Mouse (Mus musculus): ENCODE results near the gene Clec2g. TPM values are rescaled to one million over a fixed set of nuclear protein-coding genes. Genes with fewer than 3 reads are reported as not detected.

Gene Clec2g
- total and polyA plus RNA-seq, 3 experiments = 0.04 TPM; not detected in 2

DNA sequence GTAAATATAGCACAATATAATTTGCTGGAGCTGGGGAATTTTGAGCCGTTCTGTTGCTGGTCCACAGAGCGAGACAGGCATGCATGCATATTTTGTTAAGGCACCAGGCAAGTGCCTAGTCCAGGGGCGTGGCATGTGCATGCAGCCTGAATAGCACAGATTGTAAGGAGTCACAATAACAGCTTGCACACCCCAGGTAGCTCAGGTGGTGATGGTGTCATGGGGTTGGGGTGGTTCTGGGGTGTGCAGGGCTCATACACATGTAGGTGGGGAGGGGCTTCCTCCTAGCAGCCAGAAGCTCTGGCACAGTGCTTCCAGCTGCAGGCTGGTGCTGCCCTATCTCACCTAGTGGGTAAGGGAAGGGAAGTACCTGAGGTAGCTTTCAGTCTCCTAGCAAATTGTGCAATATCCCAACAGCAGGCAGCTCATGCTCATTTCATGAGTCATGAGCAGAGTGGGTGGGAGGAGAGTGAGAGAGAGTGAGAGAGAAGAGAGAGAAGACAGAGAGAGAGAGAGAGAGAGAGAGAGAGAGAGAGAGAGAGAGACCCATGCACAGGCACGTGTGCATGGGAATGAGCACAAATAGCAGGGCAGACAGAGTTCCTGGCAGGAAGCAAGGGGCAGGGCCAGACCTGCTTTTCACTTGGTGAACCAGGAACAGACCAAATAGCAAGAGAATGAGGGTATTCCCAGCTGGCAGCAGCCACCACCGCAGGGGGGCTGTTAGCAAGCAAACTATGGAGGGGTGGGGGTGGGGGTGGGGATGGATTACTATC is 7.7 kb downstream of the Clec2g start:
- H3K9ac ChIP-seq (ENCODE audit: control insufficient read depth, low read depth, low read length, poor library complexity, severe bottlenecking) = no peak overlapping the region
- no peak overlapping the region for H3K27ac ChIP-seq (ENCODE audit: control insufficient read depth, low read depth, low read length)
- H3K79me2 ChIP-seq (ENCODE audit: control insufficient read depth, insufficient read depth, low read length, poor library complexity) = no peaks in the 10 kb centered on the region
- no peaks in the 10 kb centered on the region; a peak in 1 of 4 replicates for H3K27me3 ChIP-seq (ENCODE audit: control insufficient read depth in 1 of 2, insufficient read depth in 2 of 2, low read length in 2 of 2)
- no peak for DNase-seq (ENCODE audit: low read depth, low spot score)
- no peak overlapping the region for H3K4me3 ChIP-seq (ENCODE audit: control insufficient read depth in 1 of 2, insufficient read depth in 1 of 2, low read depth in 2 of 2, low read length in 2 of 2)
- no peaks in the 10 kb centered on the region for H3K36me3 ChIP-seq (ENCODE audit: control insufficient read depth in 1 of 2, insufficient read depth in 2 of 2, low read length in 2 of 2)
- H3K9me3 ChIP-seq (replicated peaks; ENCODE audit: insufficient read depth, low read length) = no peaks in the 10 kb centered on the region
- H3K4me1 ChIP-seq (ENCODE audit: control insufficient read depth in 1 of 2, insufficient read depth in 2 of 2, low read length in 2 of 2) = no peaks in the 10 kb centered on the region
- no peak for TF ChIP-seq TCF12 (IDR thresholded peaks at IDR 0.05; ENCODE audit: low read depth, low read length)

DNA sequence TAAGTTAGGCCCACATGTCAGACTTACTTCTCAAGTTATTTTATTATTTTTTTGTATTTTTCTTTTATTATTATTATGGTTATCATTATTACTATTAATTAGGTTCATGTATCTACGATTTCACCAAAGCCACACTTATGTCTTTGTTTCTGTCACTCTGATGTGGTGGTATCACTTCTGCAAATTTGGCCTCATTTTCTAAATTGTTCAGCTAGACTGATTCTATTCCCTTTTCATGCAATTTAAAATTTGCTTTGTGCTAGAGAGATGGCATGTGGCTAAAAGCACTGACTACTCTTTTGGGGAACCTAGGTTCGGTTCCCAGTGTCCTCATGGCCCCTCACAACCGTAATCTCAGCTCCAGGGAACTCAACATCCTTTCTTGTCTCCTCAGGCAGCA is 11.4 kb downstream of the Clec2g start:
- Histone ChIP-seq H3K79me2 (ENCODE audit: control insufficient read depth, insufficient read depth, low read length, poor library complexity) (no peaks in the 10 kb centered on the region), H3K36me3 (ENCODE audit: control insufficient read depth in 1 of 2, insufficient read depth in 2 of 2, low read length in 2 of 2) (no peaks in the 10 kb centered on the region), H3K9me3 (replicated peaks; ENCODE audit: insufficient read depth, low read length) (no peaks in the 10 kb centered on the region), H3K27me3 (ENCODE audit: control insufficient read depth in 1 of 2, insufficient read depth in 2 of 2, low read length in 2 of 2) (no peaks in the 10 kb centered on the region; a peak in 1 of 4 replicates), H3K4me3 (ENCODE audit: control insufficient read depth in 1 of 2, insufficient read depth in 1 of 2, low read depth in 2 of 2, low read length in 2 of 2) (no peak overlapping the region), H3K9ac (ENCODE audit: control insufficient read depth, low read depth, low read length, poor library complexity, severe bottlenecking) (no peak overlapping the region), H3K4me1 (ENCODE audit: control insufficient read depth in 1 of 2, insufficient read depth in 2 of 2, low read length in 2 of 2) (no peaks in the 10 kb centered on the region), H3K27ac (ENCODE audit: control insufficient read depth, low read depth, low read length) (no peak overlapping the region)
- TF ChIP-seq ZNF384 (IDR thresholded peaks at IDR 0.05; ENCODE audit: low read depth, low read length) (no peak), TBP (IDR thresholded peaks at IDR 0.05; ENCODE audit: low read depth, low read length) (no peak), MAFK (IDR thresholded peaks at IDR 0.05; ENCODE audit: borderline replicate concordance, low read depth, low read length) (no peak), BHLHE40 (IDR thresholded peaks at IDR 0.05; ENCODE audit: borderline replicate concordance, low read depth, low read length) (no peak), MAX (IDR thresholded peaks at IDR 0.05; ENCODE audit: low read length) (no peak), USF1 (IDR thresholded peaks at IDR 0.05; ENCODE audit: low read depth, low read length) (no peak), TCF12 (IDR thresholded peaks at IDR 0.05; ENCODE audit: low read depth, low read length) (no peak), ELF1 (IDR thresholded peaks at IDR 0.05; ENCODE audit: low read depth, low read length) (no peak), CTCF (IDR thresholded peaks at IDR 0.05 in 2 of 3, conservative IDR thresholded peaks at IDR 0.05 in 1 of 3; ENCODE audit: control insufficient read depth in 1 of 3, insufficient read depth in 1 of 3, low read depth in 2 of 3, low read length in 3 of 3, poor library complexity in 1 of 3, severe bottlenecking in 1 of 3) (no peak), UBTF (IDR thresholded peaks at IDR 0.05; ENCODE audit: borderline replicate concordance, insufficient read depth, low read depth, low read length) (no peak), MAZ (IDR thresholded peaks at IDR 0.05; ENCODE audit: low read depth, low read length) (no peak), ZMIZ1 (IDR thresholded peaks at IDR 0.05; ENCODE audit: low read depth, low read length) (no peak), SMC3 (IDR thresholded peaks at IDR 0.05; ENCODE audit: low read depth, low read length) (no peak), KAT2A (conservative IDR thresholded peaks at IDR 0.05; ENCODE audit: low read depth, low read length) (no peak), ZKSCAN1 (IDR thresholded peaks at IDR 0.05; ENCODE audit: low read depth, low read length) (no peak), CHD2 (IDR thresholded peaks at IDR 0.05; ENCODE audit: low read length) (no peak), RAD21 (IDR thresholded peaks at IDR 0.05; ENCODE audit: low read depth, low read length) (no peak)
- no peak for DNase-seq (ENCODE audit: low read depth, low spot score)

All from MEL (cell line).